Mouse (Mus musculus): Measurements from ENCODE around the gene Etfrf1. TPM values are rescaled to one million over a fixed set of nuclear protein-coding genes. Genes with fewer than 3 reads are reported as not detected.

The Etfrf1 gene
- total RNA-seq (2012; rRNA removed) = 9.5 and 11.0 TPM in 2 replicates
- 10 to 100 TPM in 1 of 2 experiments, not detected in 1; 13.1 TPM for polyA plus RNA-seq (2012; ENCODE audit: insufficient read depth in 1 of 2, insufficient read length in 2 of 2, low read depth in 1 of 2, low replicate concordance in 2 of 2, missing spikeins in 1 of 2)

DNA sequence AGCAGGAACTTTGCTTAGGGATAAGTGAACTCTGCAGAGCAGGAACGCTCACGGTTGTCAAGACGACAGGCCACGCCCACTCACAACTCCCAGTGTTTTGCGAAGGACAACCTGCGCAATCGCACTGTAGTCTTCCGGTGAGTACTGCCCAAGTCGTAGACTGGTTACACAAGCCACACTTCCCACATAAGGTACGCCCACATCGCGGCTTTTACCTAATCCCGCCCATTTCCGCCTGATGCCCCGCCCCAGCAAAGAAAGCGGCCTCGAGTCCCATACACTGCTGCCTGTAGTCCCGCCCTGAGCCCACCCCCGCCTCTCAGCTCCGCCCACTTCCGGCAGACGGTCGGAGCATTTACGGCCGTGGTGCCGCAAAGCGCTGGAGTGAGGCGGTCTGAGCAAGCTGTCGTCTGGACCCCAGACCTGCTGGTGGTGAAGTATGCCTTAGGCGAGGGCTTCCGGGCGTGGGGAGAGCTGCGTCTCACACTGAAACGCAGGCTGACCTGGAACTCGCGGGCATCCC, at the start of gene Etfrf1, which contains the start of gene Casc1:
Gene Etfrf1, plus strand, starts transcription at position 319 of the 523 bp plus-strand sequence.
Gene Casc1, minus strand, starts transcription at position 190 of the 523 bp plus-strand sequence.
- TF ChIP-seq SIN3A (IDR thresholded peaks at IDR 0.05; ENCODE audit: low read length) = peak; percentile 98
- TF ChIP-seq RAD21 (IDR thresholded peaks at IDR 0.05; ENCODE audit: low read depth, low read length) = no peak
- peak; percentile 57; the same call in 1 of the 2 replicates for TF ChIP-seq TBP (IDR thresholded peaks at IDR 0.05; ENCODE audit: low read depth, low read length)
- TF ChIP-seq TAL1 (IDR thresholded peaks at IDR 0.05; ENCODE audit: low read length) = no peak
- TF ChIP-seq ZC3H11A (IDR thresholded peaks at IDR 0.05; ENCODE audit: low read depth, low read length) = no peak
- TF ChIP-seq ZNF384 (IDR thresholded peaks at IDR 0.05; ENCODE audit: low read depth, low read length) = no peak
- no peak for TF ChIP-seq POLR2AphosphoS5 (IDR thresholded peaks at IDR 0.05; ENCODE audit: borderline replicate concordance, low read depth, low read length)
- TF ChIP-seq ZMIZ1 (IDR thresholded peaks at IDR 0.05; ENCODE audit: low read depth, low read length) = peak; percentile 87
- TF ChIP-seq NRF1 (IDR thresholded peaks at IDR 0.05; ENCODE audit: insufficient read depth, low read depth, low read length, poor library complexity, severe bottlenecking) = peak; percentile 95
- TF ChIP-seq CHD2 (IDR thresholded peaks at IDR 0.05; ENCODE audit: low read length) = no peak
- TF ChIP-seq HCFC1 (IDR thresholded peaks at IDR 0.05; ENCODE audit: low read depth, low read length) = peak; percentile 89
- peak; percentile 89 for TF ChIP-seq NELFE (IDR thresholded peaks at IDR 0.05; ENCODE audit: low read depth, low read length)
- TF ChIP-seq POLR2AphosphoS2 (IDR thresholded peaks at IDR 0.05; ENCODE audit: low read length) = peak; percentile 86; the same call in 1 of the 2 replicates
- no peak for TF ChIP-seq MAFK (IDR thresholded peaks at IDR 0.05; ENCODE audit: borderline replicate concordance, low read depth, low read length)
- TF ChIP-seq MXI1 (IDR thresholded peaks at IDR 0.05; ENCODE audit: low read depth, low read length) = peak; percentile 92
- no peak for TF ChIP-seq MYB (IDR thresholded peaks at IDR 0.05; ENCODE audit: low read depth, low read length)
- peak; percentile 16; the same call in 1 of the 2 replicates for TF ChIP-seq MAX (IDR thresholded peaks at IDR 0.05; ENCODE audit: low read length)
- peak; percentile 57 for TF ChIP-seq TCF12 (IDR thresholded peaks at IDR 0.05; ENCODE audit: low read depth, low read length)
- TF ChIP-seq USF1 (IDR thresholded peaks at IDR 0.05; ENCODE audit: low read depth, low read length) = peak; percentile 31; the same call in 1 of the 2 replicates
- TF ChIP-seq MYC (IDR thresholded peaks at IDR 0.05; ENCODE audit: low read depth, low read length) = no peak
- TF ChIP-seq E2F4 (IDR thresholded peaks at IDR 0.05; ENCODE audit: borderline replicate concordance, low read depth, low read length) = no peak
- no peak for TF ChIP-seq ZKSCAN1 (IDR thresholded peaks at IDR 0.05; ENCODE audit: low read depth, low read length)
- TF ChIP-seq UBTF (IDR thresholded peaks at IDR 0.05; ENCODE audit: borderline replicate concordance, insufficient read depth, low read depth, low read length) = no peak
- TF ChIP-seq ELF1 (IDR thresholded peaks at IDR 0.05; ENCODE audit: low read depth, low read length) = peak; percentile 86
- no peak for TF ChIP-seq BHLHE40 (IDR thresholded peaks at IDR 0.05; ENCODE audit: borderline replicate concordance, low read depth, low read length)
- TF ChIP-seq POLR2A (IDR thresholded peaks at IDR 0.05; ENCODE audit: control insufficient read depth in 1 of 2, insufficient read depth in 1 of 2, low read depth in 1 of 2, low read length in 2 of 2, poor library complexity in 1 of 2) = peak; percentile 94 to 96
- TF ChIP-seq EP300 (IDR thresholded peaks at IDR 0.05; ENCODE audit: low read depth in 1 of 2, low read length in 2 of 2) = no peak
- peak; percentile 75; the same call in 1 of the 2 replicates for TF ChIP-seq KAT2A (conservative IDR thresholded peaks at IDR 0.05; ENCODE audit: low read depth, low read length)
- Histone ChIP-seq H3K4me1 (ENCODE audit: control insufficient read depth in 1 of 2, insufficient read depth in 2 of 2, low read length in 2 of 2) (peaks cover 0 to 3% of the 10 kb centered on the region in 2 experiments; a peak in 3 of 4 replicates), H3K27ac (ENCODE audit: control insufficient read depth, low read depth, low read length) (peak within 1 kb of the TSS; percentile 80), H3K9me3 (replicated peaks; ENCODE audit: insufficient read depth, low read length) (no peaks in the 10 kb centered on the region), H3K79me2 (ENCODE audit: control insufficient read depth, insufficient read depth, low read length, poor library complexity) (peaks cover 5% of the 10 kb centered on the region), H3K9ac (ENCODE audit: control insufficient read depth, low read depth, low read length, poor library complexity, severe bottlenecking) (peak within 1 kb of the TSS; percentile 83), H3K27me3 (ENCODE audit: control insufficient read depth in 1 of 2, insufficient read depth in 2 of 2, low read length in 2 of 2) (no peaks in the 10 kb centered on the region), H3K36me3 (ENCODE audit: control insufficient read depth in 1 of 2, insufficient read depth in 2 of 2, low read length in 2 of 2) (peaks cover 0 to 8% of the 10 kb centered on the region in 2 experiments; a peak in 3 of 4 replicates), H3K4me3 (ENCODE audit: control insufficient read depth in 1 of 2, insufficient read depth in 1 of 2, low read depth in 2 of 2, low read length in 2 of 2) (peak within 1 kb of the TSS; percentile 77 to 78)
- peak; percentile 99 for DNase-seq (ENCODE audit: low read depth, low spot score)

All from MEL (cell line).